Mouse (Mus musculus) ovary, adult 2 months (tissue): ENCODE results near the gene Tnfrsf25. TPM values are rescaled to one million over a fixed set of nuclear protein-coding genes. Genes with fewer than 3 reads are reported as not detected.

Experiments used
- polyA plus RNA-seq: library from polyadenylated mRNA; depleted of rRNA; stranded (reverse); fragments of >200 nt; gene quantifications from 2 replicates; pipeline ENCODE4 v1.2.3, GENCODE M21; 2012; rRNA removed

The Tnfrsf25 gene
- polyA plus RNA-seq, result 8.9 and 11.5 TPM in 2 replicates

GRCm38 (mm10) chr4:152115921-152116612 lies at the start of gene Tnfrsf25:
Tnfrsf25 (plus strand) TSS chr4:152115934.

GRCm38 (mm10) chr4:152072121-152072601 lies 43.6 kb upstream of the Tnfrsf25 start, which contains the start of gene Plekhg5:
Plekhg5 (plus strand) TSS chr4:152072498.

GRCm38 (mm10) chr4:152151966-152152544 lies 36.3 kb downstream of the Tnfrsf25 start, which contains the start of gene Espn:
Espn (minus strand) TSS chr4:152152371.

GRCm38 (mm10) chr4:152158585-152159284 lies 43.0 kb downstream of the Tnfrsf25 start, which contains the start of gene Hes2:
Hes2 (plus strand) TSS chr4:152158867.

Other genes starting within 250 kb of the Tnfrsf25 start
- 64.8 and 96.3 TPM in 2 replicates for gene Dnajc11, start 182.2 kb upstream of the Tnfrsf25 start, polyA plus RNA-seq
- gene Thap3, start 126.9 kb upstream of the Tnfrsf25 start, polyA plus RNA-seq, result 78.1 and 91.7 TPM in 2 replicates
- gene Phf13, start 119.7 kb upstream of the Tnfrsf25 start, polyA plus RNA-seq, result 40.0 and 48.1 TPM in 2 replicates
- gene Klhl21, start 107.1 kb upstream of the Tnfrsf25 start, polyA plus RNA-seq, result 71.2 and 100 TPM in 2 replicates
- 24.0 and 25.3 TPM in 2 replicates for gene Zbtb48, start 88.3 kb upstream of the Tnfrsf25 start, polyA plus RNA-seq
- gene Tas1r1, start 77.4 kb upstream of the Tnfrsf25 start, polyA plus RNA-seq, result 0.16 and 0.23 TPM in 2 replicates
- 37.3 and 39.3 TPM in 2 replicates for gene Nol9, start 76.6 kb upstream of the Tnfrsf25 start, polyA plus RNA-seq
- 44.2 and 51.8 TPM in 2 replicates for gene Plekhg5, start 43.4 kb upstream of the Tnfrsf25 start, polyA plus RNA-seq
- 85.4 and 131 TPM in 2 replicates for gene Espn, start 36.4 kb downstream of the Tnfrsf25 start, polyA plus RNA-seq
- 0.15 and 0.16 TPM in 2 replicates for gene Hes2, start 42.9 kb downstream of the Tnfrsf25 start, polyA plus RNA-seq
- gene Acot7, start 62.2 kb downstream of the Tnfrsf25 start, polyA plus RNA-seq, result 59.7 and 67.2 TPM in 2 replicates
- 80.9 and 134 TPM in 2 replicates for gene Gpr153, start 158.3 kb downstream of the Tnfrsf25 start, polyA plus RNA-seq
- 0.09 TPM in 1 of 2 replicates, not detected in the other for gene Hes3, start 175.7 kb downstream of the Tnfrsf25 start, polyA plus RNA-seq
- gene Icmt, start 181.3 kb downstream of the Tnfrsf25 start, polyA plus RNA-seq, result 35.6 and 39.6 TPM in 2 replicates
- gene Rnf207, start 203.1 kb downstream of the Tnfrsf25 start, polyA plus RNA-seq, result 4.6 and 5.5 TPM in 2 replicates
- 31.1 and 39.6 TPM in 2 replicates for gene Rpl22, start 209.8 kb downstream of the Tnfrsf25 start, polyA plus RNA-seq
- 0.26 and 0.30 TPM in 2 replicates for gene Chd5, start 222.7 kb downstream of the Tnfrsf25 start, polyA plus RNA-seq